Mouse (Mus musculus): ENCODE data around the gene Cux2. TPM values are rescaled to one million over a fixed set of nuclear protein-coding genes. Genes with fewer than 3 reads are reported as not detected.

Cux2 gene
- polyA plus RNA-seq, 1 experiment from 2014 or later: 14.0 TPM

DNA sequence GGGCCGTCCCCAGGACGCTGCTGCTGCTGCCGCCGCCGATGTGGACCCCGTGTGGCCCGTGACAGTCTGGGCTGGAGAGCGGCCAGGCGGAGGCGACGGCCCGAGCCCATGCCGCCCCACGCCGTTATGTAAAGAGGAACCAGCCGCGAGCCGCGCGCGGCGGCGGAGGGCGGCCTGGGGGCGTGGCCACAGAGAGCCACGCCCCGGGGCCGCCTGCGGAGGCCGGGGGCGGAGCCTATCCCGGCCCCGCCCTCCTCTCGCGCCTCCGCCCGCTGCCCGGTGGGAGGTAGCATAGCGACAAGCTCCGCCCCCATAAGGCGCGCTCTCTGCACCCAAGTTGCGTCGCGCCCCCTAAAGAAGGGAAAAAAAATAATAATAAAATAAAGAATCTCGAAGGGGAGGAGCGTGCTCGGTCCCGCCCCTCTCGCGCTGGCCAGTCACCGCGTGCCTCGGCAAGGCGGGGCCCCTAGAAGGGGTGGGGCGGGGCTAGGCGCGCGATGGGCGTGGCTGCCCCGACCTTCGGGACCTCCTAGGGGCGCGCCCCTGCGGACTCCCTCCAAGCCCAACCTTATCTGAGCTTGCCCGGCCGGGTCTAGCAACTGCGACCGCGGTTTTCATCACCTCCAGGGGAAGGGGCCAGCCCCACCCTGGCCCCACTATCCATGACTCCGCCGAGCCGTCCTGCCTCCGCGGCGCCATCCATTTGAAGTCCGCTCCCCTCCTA lies 213.0 kb downstream of the Cux2 start:
- peaks cover 73% of the 10 kb centered on the region for H3K27me3 ChIP-seq

DNA sequence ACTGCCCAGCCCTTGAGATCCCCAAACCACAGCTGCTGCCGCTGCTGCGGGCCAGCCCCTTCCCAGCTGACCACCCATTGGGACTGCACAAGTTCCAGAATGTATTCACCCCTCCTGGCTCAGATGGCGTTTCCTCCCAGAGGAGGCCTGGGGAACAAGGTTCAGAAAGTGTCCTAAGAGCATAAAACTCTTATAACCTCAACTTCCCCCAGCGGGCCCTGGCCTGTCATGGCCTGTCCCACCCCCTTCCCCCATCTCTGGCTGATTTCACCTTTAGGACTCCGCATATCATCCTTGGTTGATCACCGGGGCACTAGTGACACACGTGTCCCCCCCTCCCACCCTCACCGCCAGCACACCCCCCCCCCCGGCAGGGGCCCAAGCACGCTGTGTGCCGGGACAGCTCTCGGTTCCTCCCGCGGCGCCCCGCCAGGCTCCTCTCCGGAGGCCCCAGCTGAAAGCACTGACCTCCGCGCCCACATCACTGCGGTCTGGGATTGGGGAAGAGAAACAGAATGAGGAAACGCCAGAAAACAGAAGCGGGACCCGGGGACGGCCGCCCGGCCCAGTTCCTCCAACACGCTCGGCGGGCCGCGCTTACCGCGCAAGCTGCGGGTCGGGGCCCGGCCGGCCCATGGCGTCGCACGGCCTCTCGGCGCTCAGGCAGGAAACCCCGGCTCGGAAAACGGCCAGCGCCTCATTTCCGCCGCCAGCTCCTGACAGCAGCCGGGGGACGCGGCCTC lies 213.8 kb downstream of the Cux2 start:
- Histone ChIP-seq H3K4me1 (peaks cover 64% of the 10 kb centered on the region), H3K27ac (peak overlapping the region; percentile 50; the same call in 1 of the 2 replicates), H3K4me3 (replicated peaks) (peak overlapping the region; percentile 68), H3K9me3 (no peaks in the 10 kb centered on the region), H3K27me3 (peaks cover 69% of the 10 kb centered on the region), H3K4me2 (peak overlapping the region; percentile 90), H3K9ac (peak overlapping the region; percentile 74), H3K36me3 (replicated peaks) (no peaks in the 10 kb centered on the region)
- ATAC-seq (ENCODE audit: low FRiP score): peak; percentile 30
- under 1% methylated on average over 51 of the region's 51 CpGs for WGBS

More for the DNA sequence above, 213.0 kb downstream of the Cux2 start:
- Histone ChIP-seq H3K9ac (peak overlapping the region; percentile 74), H3K36me3 (replicated peaks) (no peaks in the 10 kb centered on the region), H3K4me1 (peaks cover 64% of the 10 kb centered on the region), H3K4me3 (replicated peaks) (peak overlapping the region; percentile 68), H3K4me2 (peak overlapping the region; percentile 90), H3K9me3 (no peaks in the 10 kb centered on the region), H3K27ac (peak overlapping the region; percentile 50; the same call in 1 of the 2 replicates)
- under 1% methylated on average over 65 of the region's 77 CpGs for WGBS
- ATAC-seq (ENCODE audit: low FRiP score): peak; percentile 78

DNA sequence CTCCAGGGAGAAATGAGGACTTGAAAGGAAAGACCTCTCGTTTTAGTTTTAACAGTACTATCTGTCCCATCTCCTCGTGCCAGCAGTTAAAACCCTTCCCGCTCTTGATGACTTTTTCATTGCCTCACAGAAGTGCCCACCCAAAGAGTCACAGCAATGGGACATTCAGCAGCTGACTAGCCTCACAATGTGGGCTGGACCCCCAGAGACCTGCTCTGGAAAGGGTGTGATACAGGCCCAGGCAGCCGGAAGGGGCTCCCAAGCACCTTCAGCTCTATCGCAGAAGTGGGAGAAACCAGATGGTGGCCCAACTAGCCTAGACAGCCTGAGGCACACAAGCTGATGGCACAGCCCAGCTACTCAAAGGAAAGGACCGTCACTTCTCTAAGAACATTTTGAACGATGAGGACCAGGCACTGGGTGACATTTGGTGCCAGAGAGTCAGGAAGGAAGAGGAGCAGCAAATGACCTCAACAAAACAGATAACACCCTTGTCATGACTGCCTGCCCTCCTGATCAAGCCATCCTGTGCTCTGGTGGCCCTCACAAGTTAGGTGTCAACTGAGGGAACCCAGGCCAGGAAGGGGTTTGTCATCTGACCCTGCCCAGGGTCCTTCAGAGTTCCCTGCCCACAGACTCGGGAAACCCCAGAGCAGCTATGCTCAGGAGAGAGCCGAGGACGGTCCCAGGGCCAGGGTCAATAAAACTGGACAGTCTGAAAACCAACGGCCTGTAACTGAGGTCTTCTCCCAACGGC lies 214.7 kb downstream of the Cux2 start:
- H3K27ac ChIP-seq: no peak overlapping the region
- peaks cover 64% of the 10 kb centered on the region for H3K4me1 ChIP-seq
- H3K4me2 ChIP-seq: peak overlapping the region; percentile 90
- 49% methylated on average over 12 of the region's 12 CpGs for WGBS
- H3K4me3 ChIP-seq (replicated peaks): peak overlapping the region; percentile 68
- H3K27me3 ChIP-seq: peaks cover 70% of the 10 kb centered on the region
- no peak overlapping the region for H3K9ac ChIP-seq
- H3K9me3 ChIP-seq: no peaks in the 10 kb centered on the region
- H3K36me3 ChIP-seq (replicated peaks): no peaks in the 10 kb centered on the region
- no peak for ATAC-seq (ENCODE audit: low FRiP score)

DNA sequence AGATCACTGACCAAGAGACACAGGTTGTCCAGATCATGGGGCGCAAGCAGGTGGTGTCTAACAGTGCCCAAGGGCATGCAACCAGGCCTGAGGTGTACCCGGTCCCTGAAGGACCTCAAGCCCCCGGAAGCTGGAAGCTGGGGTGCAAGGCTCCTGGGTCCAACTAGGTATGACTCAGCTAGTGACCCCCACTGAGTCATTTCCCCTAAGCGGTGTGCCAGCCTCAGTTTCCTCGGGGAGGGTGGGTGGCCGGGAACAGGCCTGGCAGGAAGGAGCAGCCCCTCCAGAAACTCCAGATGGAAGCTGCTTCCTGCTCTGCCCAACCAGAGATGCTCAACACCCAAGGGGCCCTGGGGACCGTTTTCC lies 215.7 kb downstream of the Cux2 start:
- H3K27ac ChIP-seq: no peak overlapping the region
- H3K36me3 ChIP-seq (replicated peaks): no peaks in the 10 kb centered on the region
- H3K27me3 ChIP-seq: peaks cover 72% of the 10 kb centered on the region
- no peak overlapping the region for H3K4me2 ChIP-seq
- no peak overlapping the region for H3K4me3 ChIP-seq (replicated peaks)
- 81% methylated on average over 7 of the region's 7 CpGs for whole genome bisulfite sequencing
- ATAC-seq (ENCODE audit: low FRiP score): no peak
- no peak overlapping the region for H3K9ac ChIP-seq
- H3K9me3 ChIP-seq: no peaks in the 10 kb centered on the region
- H3K4me1 ChIP-seq: peaks cover 66% of the 10 kb centered on the region

DNA sequence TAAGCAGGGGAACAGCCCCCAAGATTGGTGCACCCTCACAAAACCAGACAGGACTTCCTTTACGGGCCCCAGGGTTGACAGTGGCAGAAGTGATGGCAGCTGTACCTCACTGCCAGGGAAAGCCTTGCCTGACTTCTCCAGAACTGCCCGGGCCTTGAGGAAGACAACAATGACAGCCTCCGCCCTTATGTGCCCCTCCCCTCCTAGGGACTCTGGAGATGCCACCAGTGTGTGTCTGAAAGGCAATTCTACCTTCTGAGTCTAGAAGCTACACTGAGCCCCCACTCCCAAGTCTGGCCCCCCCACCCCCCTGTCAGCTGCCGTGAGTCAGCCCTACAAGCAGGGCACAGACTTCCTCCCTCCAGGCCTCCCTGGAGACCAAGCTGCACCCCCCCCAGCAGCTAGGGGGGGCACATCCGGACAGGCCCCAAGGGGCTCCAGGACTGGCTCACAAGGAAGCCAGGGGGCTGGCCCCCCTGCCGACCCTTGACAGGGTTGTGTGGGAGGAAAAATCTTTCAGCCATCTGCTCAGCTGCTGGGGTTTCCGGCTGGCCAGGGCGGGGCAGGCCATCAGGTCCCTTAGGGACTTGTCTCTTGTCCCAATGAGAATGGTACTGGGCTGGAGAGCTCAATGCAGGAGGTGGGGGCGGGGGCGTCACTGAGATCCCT lies 216.2 kb downstream of the Cux2 start:
- no peak overlapping the region for H3K27ac ChIP-seq
- H3K36me3 ChIP-seq (replicated peaks): no peaks in the 10 kb centered on the region
- H3K4me3 ChIP-seq (replicated peaks): no peak overlapping the region
- H3K4me2 ChIP-seq: no peak overlapping the region
- ATAC-seq (ENCODE audit: low FRiP score): no peak
- WGBS: 63% methylated on average over 10 of the region's 10 CpGs
- no peak overlapping the region for H3K9ac ChIP-seq
- H3K4me1 ChIP-seq: peaks cover 67% of the 10 kb centered on the region
- H3K27me3 ChIP-seq: peaks cover 72% of the 10 kb centered on the region
- no peaks in the 10 kb centered on the region for H3K9me3 ChIP-seq

DNA sequence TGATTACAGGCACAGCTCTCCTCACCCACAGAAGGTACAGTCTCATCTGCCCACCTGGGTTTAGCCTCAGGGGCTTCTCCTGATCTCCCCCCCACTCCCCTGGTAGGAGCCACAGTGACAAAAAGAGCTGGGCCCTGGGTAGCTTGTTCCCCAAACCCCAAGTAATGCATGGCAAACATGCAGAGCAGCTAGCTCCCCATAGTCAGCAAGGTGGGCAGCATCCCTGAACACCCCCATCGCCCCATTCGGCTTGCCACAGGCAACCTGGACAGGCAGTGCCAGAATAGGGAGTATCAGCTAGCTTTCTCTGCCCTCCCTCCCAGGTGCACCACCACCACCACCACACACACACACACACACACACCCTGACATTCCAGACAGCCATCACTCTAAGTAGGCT lies 216.7 kb downstream of the Cux2 start:
- H3K9ac ChIP-seq: no peak overlapping the region
- H3K27me3 ChIP-seq: peaks cover 72% of the 10 kb centered on the region
- H3K4me2 ChIP-seq: no peak overlapping the region
- H3K27ac ChIP-seq: no peak overlapping the region
- H3K36me3 ChIP-seq (replicated peaks): no peaks in the 10 kb centered on the region
- ATAC-seq (ENCODE audit: low FRiP score): no peak
- WGBS: 97% methylated on average over 2 of the region's 2 CpGs
- no peaks in the 10 kb centered on the region for H3K9me3 ChIP-seq
- H3K4me1 ChIP-seq: peaks cover 67% of the 10 kb centered on the region
- H3K4me3 ChIP-seq (replicated peaks): no peak overlapping the region

DNA sequence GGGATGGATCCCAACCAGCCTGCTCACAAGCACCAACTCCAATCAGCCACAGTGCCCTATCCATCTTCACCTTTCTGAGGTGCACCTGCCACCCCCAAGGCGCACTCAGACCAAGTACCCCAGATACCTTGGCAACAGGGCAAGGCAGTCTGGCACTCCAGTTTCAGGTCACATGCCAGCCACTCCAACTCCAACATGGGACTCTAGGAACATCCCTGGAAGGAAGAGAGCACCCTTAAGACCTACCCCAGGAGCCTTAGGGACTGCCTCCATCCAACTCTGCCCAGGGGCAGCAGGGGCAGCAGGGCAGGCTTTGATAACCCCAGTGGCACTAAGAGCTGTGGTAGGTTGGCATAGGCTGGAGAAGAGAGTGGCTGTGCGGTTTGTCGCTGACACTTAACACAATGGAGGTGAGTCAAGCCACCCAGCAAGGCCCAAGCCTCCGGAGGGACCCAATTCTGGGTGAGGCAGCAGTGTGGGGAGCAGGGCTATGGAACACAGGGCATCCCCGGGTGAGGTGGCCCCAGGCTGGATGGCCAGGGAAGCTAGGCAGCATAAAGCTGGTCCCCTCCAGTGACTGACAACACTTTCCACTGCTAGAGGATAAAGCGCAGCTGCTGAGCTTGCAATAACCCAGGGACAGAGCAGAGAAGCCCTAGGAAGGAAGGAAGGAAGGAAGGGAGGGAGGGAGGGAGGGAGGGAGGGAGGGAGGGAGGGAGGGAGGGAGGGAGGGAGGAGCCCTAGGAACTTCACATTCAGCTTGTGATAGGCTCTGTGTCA lies 217.3 kb downstream of the Cux2 start:
- no peak overlapping the region for H3K4me2 ChIP-seq

DNA sequence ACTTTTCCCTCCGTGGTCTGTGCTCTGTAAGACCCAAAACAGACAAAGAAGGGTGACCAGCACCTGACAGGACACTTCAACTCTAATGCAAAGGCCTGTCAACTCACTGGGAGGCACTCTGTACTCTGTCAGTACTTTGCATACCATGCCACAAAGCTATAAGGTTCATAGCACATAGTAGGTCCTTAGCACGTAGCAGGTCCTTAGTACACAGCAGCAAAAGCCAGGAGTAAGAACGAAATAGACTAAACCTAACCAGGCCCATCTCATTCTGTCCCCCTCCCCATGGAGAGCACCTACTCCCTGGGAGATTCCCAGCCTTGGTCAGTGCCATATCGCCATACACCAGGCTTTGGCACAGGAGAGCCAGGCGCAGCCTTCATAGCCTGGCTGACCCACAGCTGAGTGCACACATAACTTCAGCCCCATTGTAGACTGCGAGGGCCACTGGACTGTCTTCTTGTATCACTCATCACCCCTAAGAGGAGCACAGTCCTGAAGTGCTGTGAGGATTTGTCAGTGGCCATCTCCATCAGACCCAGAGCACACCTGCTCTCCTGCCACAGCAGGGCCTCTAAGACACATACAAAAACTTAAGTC lies 218.8 kb downstream of the Cux2 start:
- Histone ChIP-seq H3K27ac (no peak overlapping the region), H3K9ac (no peak overlapping the region), H3K36me3 (replicated peaks) (no peaks in the 10 kb centered on the region), H3K4me3 (replicated peaks) (no peak overlapping the region), H3K27me3 (peaks cover 73% of the 10 kb centered on the region), H3K9me3 (no peaks in the 10 kb centered on the region), H3K4me2 (no peak overlapping the region), H3K4me1 (peaks cover 51% of the 10 kb centered on the region)
- ATAC-seq (ENCODE audit: low FRiP score): no peak
- WGBS: 92% methylated on average over 6 of the region's 6 CpGs

More for the DNA sequence above, 217.3 kb downstream of the Cux2 start:
- Histone ChIP-seq H3K4me1 (peaks cover 66% of the 10 kb centered on the region), H3K9me3 (no peaks in the 10 kb centered on the region), H3K27ac (no peak overlapping the region), H3K9ac (no peak overlapping the region), H3K36me3 (replicated peaks) (no peaks in the 10 kb centered on the region), H3K4me3 (replicated peaks) (no peak overlapping the region), H3K27me3 (peaks cover 72% of the 10 kb centered on the region)
- 88% methylated on average over 5 of the region's 6 CpGs for WGBS
- no peak for ATAC-seq (ENCODE audit: low FRiP score)

DNA sequence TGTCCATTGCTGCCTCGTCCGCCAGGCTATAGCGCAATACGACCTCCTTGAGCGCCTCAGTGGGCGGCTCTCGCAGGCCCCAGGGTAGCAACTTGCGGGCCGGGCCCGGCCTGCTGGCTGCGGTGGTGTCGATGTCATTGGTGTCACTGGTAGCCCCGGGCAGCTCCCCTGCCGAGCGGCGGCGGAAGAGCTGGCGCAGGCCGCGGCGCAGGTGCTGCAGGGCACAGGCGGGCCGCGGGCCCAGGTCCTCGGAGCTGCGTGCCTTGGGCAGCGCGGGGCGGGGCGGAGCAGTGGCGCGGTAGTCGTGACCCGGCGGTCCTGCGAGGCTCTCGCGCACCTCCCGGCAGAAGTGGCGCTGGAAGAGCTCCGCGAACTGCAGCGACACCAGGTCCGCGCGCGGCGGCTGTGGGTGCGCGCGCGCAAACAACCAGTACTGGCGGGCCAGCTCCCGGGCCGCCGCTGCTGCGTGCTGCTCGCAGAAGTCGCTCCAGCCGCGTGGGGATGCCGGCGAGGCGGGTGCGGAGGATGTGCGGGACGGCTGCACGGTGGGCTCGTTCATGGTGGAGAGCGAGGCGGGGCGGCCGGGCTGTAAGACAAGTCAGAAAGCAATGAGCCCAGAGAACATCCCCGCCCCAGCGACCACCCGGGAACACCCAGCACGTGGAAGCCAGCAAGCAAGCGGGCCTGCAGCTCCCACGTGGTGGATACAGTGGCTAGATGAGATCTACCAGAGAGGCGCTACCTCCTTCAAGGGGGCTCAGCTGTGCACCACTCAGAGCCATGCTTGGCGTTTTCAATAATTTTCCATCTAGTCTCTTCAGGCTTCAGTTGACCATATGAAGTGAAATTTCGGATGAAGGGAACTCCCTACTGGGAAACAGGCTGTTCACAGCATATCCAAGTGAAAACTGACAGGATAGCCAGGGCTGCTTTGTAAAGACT lies 221.1 kb downstream of the Cux2 start:
- peak; percentile 42 for ATAC-seq (ENCODE audit: low FRiP score)
- Histone ChIP-seq H3K27ac (no peak overlapping the region), H3K36me3 (replicated peaks) (peaks cover 15% of the 10 kb centered on the region; the same call in 1 of the 2 replicates), H3K9ac (peak overlapping the region; percentile 57), H3K9me3 (no peaks in the 10 kb centered on the region), H3K4me1 (peaks cover 29% of the 10 kb centered on the region), H3K27me3 (peaks cover 55% of the 10 kb centered on the region), H3K4me2 (peak overlapping the region; percentile 92), H3K4me3 (replicated peaks) (peak overlapping the region; percentile 47)
- 4% methylated on average over 82 of the region's 82 CpGs for WGBS

DNA sequence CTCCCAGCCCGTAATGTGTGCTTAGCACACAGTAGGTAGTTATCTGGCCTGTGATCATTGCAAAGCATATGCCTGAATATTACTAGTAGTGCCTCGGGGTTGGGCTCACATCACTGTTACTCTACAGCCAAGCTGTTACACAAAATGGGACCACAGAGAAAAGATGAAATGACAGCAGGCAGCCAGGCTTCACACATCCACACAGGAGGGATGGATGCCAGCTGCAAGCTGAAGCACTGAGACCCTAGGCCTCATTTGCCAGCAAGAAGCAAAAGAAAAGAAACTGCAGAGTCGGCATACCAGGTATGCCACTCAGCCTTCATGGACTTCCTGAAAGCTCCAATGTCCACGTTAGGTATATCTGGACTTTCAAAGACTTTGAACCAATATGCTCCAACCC lies 222.0 kb downstream of the Cux2 start:
- Histone ChIP-seq H3K9ac (no peak overlapping the region), H3K9me3 (no peaks in the 10 kb centered on the region), H3K4me1 (peaks cover 21% of the 10 kb centered on the region), H3K36me3 (replicated peaks) (peaks cover 15% of the 10 kb centered on the region; the same call in 1 of the 2 replicates), H3K4me3 (replicated peaks) (no peak overlapping the region), H3K4me2 (peak overlapping the region; percentile 92), H3K27me3 (peaks cover 55% of the 10 kb centered on the region), H3K27ac (no peak overlapping the region)
- no peak for ATAC-seq (ENCODE audit: low FRiP score)
- WGBS: 80% methylated on average over 4 of the region's 4 CpGs
